Mouse (Mus musculus) G1E-ER4 (cell line): ENCODE measurements around the gene Hist1h3a. TPM values are rescaled to one million over a fixed set of nuclear protein-coding genes. Genes with fewer than 3 reads are reported as not detected.

Source experiments
- GATA1 ChIP-seq: IDR thresholded peaks from one replicate; pipeline ENCODE4 v1.8.0; 2012; ENCODE audit warnings: low read length, inconsistent platforms
- polyA plus RNA-seq: library from polyadenylated mRNA; stranded (reverse); fragments of >175 nt; gene quantifications from 2 replicates; pipeline ENCODE4 v1.2.3, GENCODE M21; 2012

Gene Hist1h3a
- polyA plus RNA-seq, 1 experiment: 3.9 TPM

DNA sequence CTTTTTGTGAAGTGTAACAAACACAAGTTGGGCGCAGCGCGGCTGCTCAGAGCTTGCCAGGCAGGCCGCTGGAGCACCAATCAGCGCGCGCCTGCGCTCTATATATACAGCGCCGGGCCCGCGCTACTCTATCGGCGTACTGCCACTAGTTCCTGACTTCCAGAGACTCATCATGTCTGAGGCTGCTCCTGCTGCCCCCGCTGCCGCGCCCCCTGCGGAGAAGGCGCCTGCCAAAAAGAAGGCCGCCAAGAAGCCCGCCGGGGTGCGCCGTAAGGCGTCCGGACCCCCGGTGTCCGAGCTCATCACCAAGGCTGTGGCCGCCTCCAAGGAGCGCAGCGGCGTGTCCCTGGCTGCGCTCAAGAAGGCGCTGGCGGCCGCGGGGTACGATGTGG, 23.5 kb downstream of the Hist1h3a start, which contains the start of gene Hist1h1c:
Hist1h1c (plus strand) TSS at position 132 of the 392 bp plus-strand sequence.
- TF ChIP-seq GATA1: no peak

DNA sequence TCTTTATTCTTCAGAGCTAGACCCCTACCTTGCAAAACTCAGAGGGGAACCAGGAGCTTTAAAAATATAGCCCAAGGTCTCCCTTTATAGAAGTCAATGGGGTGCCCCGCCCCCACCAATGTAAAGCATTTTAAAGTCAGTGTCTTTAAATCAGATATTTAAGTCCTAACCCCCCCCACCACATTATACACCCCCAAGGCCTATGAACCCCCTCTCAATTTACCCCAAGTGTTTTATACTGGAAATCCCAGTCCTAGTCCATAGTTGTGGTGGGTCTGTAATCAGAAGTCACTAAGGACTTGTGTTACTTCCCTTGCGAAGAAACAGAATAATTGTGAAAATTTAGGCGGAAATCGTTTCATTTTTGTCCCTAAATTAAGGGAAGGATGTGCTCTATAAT, 24.1 kb downstream of the Hist1h3a start:
- no peak for TF ChIP-seq GATA1

DNA sequence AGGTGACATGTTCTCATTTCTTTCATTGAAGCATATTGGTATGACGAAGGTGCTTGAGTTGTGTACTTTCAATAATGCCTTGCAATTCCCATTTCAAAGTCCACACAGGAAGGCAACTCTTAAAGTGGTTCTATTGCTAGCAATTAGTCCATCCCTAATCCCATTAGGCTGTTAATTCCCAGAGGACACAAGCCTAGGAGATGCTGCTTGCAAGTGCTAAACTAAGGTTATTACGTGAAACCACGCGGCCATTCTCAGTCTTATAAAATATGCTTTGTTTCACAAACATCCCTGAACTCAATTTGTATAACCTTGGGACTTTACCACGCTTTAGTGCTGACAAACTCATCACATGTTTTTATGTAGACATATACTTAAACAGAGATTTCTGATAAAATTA, 25.1 kb downstream of the Hist1h3a start:
- no peak for TF ChIP-seq GATA1

DNA sequence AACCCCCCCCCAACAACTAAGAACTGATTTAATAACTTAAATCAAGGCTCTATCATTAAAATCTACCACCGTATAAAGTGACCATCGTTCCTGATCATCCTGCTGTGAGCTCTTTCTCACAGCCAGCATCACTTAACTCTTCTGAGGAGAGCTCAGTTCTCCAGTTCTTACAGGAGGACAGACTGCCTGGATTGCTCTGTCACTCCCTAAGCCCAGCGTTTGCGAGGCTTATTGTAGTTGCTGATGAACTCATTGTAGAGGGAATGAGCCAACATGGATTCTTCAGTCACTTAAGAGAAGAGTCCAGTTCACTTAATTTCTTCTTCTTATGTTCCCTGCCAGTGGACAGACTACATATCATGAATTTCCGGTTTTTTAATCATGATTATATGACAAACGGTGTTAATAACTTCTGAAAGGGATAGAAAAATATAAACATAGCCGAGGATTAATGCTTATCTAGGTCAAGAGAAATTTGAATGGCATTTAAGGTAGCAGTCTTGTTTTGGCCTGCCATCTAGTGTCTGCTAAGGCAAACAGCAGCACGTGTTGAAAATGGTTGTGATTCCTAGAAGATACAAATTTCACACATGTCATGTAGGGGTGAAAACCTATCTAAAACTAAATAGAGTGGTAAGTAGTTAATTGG, 29.9 kb downstream of the Hist1h3a start:
- TF ChIP-seq GATA1: no peak

DNA sequence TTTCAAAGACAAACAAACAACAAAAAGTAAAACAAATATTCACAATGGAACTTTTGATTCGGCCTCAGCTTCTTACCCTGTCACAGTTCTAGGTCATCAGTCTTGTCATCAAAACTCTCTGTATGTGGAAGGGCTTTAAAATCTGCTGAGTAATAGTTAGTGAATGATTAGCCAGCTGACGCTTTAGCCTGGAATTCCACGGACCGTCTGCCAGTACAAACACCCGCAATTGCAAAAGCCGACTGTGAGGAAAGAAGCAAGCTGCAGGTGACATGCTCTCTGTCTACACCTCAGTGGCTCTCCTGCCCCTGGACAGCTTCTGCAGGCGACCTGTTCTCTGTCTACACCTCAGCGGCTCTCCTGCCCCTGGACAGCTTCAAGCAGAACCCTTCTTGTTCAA, 31.7 kb downstream of the Hist1h3a start:
- no peak for TF ChIP-seq GATA1

DNA sequence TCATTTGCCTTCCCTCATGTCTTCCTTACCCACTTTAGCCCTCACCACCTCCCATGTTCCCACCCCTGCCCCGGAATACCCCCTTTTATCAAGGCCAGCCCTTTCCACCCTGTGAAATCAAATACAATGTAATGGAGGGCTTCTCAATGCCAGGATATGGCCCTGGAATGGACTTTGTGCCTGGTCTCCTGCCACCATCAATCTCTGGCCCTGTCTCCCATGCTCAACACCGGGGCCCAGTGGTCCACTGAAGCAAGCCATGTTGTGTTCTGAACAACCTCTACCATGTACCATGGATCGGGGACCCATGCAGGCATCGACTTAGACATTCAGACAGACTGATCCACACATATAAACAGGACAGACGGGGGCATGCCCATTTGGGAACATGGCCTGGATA, 32.5 kb downstream of the Hist1h3a start:
- no peak for TF ChIP-seq GATA1

DNA sequence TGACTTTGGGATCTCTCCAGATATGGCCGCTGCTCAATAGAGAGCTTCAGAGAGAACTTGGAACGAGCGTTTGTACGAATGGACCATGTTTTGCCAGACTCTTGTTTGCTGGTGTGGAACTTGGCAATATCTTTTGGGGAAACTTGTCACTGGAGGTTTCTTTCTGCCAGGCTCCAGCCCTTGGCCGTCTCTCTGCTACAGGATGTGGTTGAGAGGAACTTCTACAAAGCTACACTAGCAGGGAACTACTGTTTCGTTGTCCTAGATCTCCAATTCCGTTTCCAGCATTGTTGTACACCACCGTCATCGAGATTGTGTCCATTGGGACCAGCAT, 33.0 kb downstream of the Hist1h3a start:
- TF ChIP-seq GATA1: no peak

DNA sequence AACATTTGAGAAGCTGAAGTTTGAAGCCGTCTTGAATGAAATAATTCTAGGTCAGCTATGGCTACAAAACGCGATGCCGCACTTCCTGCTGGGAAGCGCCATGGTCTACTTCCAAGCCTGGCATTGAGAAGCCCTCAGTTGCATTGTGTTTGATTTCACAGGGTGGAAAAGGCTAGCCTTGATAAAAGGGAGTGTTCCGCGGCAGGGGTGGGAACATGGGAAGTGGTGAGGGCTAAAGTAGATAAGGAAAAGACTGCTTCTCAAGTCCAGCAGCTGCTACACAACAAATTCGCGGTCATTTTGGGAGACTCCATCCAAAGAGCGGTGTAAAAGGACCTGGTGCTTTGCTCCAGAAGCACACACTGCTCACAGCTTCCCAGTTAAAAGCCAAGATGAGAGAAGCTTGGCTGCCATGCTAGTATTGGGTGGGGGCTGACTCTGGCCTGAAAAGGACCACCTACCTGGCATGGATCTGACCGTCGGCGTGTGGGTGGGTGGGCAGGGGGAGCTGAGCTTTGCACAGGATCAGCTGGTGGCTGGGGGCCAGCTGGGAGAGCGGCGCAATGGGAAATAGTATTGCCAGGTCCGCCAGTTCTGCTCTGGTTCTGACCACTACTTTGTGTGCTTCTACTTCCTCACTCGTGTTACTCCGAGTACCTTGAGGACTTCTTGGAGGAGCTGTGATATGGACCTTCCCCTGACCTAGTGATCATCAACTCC, 33.6 kb downstream of the Hist1h3a start:
- no peak for TF ChIP-seq GATA1

DNA sequence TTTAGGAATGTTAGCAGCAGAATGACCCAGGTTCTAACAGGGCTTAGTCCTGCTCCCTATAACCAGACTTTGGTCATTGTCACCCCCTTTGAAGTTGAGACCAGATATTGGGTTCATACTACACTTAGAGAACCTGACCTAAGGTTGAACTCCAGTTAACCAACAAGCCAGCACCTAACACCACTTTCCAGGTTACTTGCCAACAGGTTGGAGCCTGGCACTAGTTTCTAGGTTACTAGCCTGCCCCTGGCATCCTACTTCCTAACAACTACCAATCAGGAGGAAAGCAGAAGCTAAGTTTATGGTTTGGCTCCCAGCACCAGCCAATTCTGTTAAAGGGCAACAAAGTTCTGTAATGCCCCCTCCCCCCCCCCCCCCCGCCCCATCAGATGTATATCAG, 37.0 kb downstream of the Hist1h3a start:
- TF ChIP-seq GATA1: no peak

DNA sequence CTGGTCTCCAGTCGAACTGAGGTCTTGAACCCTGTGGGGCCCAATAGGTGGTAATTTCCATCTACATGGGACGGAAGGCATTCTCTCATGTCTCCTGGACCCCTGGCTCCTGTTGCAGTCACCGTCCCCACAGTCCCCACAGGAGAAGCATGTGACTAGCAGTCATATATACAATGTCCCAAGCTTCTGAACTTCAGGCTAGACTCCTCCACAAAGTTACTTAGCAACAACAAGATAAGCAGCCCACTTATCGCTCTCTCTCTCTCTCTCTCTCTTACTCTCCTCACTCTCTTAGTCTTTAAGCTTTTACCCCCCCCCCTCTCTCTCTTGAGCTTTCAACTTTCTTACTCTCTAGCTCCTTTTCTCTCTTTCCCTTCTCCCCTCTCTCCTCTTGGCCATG, 37.9 kb downstream of the Hist1h3a start:
- TF ChIP-seq GATA1: no peak

DNA sequence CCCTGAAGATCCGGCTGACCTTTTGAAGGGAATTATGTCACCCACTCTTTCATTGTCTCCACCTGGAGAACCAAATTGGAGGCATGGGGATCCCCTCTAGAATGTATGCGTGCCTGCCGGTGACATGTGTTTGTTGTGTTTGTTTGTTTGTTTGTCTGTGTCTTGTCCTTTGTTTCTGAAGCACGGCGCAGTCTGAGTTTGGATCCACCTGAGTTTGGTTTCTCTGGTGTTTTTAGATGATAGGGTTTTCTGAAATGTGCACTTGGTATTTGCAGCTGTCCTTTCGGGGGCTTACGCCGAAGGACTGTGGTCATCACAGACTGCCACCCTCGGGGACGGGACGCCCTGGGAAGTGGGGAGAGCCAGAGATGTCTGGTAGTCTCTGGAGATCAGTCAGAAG, 45.0 kb downstream of the Hist1h3a start:
- TF ChIP-seq GATA1: no peak

DNA sequence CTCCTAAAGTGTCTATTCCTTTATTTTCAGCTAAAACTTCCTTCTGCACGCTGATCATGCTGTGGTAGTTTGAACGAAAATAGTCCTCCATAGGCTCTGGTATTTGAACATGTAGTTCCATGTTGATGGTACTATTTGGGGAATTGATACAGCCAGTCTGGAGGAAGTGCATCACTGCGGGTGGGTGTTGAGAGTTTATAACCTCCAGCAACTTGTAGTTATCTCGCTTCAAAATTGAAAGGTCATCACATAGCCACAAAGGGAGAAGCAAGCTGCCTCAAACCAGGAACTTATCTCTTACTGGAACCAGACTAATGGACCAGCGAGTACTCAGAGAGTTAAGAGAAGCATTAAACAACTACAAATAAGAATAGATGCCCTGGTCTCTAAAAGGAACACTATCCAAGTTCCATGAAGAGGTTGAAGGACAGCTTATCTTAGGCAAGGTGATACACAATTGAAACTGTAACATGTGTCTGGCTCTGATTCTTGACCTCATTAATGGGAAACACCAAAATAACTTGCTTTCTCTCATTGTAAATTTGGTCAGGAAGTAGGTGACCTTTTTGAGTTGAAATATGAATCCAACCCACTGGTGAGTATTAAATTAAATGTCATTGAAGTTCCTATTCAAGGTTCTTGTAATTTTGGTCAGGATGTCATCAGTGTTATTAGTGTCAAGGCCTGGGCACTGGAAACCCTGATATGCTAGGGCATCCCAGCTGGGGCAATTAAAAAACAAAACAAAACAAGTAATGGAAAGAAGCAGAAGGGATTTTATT, 45.7 kb downstream of the Hist1h3a start:
- no peak for TF ChIP-seq GATA1

Other genes starting within 250 kb of the Hist1h3a start
- gene Hist1h4h, start 231.3 kb downstream of the Hist1h3a start, polyA plus RNA-seq: 18.1 and 20.2 TPM in 2 replicates
- 2,691 and 3,312 TPM in 2 replicates for gene Hist1h2af, start 228.5 kb downstream of the Hist1h3a start, polyA plus RNA-seq
- gene Hist1h3g, start 227.0 kb downstream of the Hist1h3a start, polyA plus RNA-seq: 17.3 and 23.2 TPM in 2 replicates
- gene Hist1h2bh, start 219.0 kb downstream of the Hist1h3a start, polyA plus RNA-seq: 1.7 and 2.5 TPM in 2 replicates
- 5.7 and 6.3 TPM in 2 replicates for gene Hist1h3f, start 218.3 kb downstream of the Hist1h3a start, polyA plus RNA-seq
- 18.7 and 20.6 TPM in 2 replicates for gene Hist1h4f, start 210.7 kb downstream of the Hist1h3a start, polyA plus RNA-seq
- 0.81 and 0.89 TPM in 2 replicates for gene Hist1h1d, start 209.1 kb downstream of the Hist1h3a start, polyA plus RNA-seq
- 11.7 and 13.1 TPM in 2 replicates for gene Hist1h3e, start 200.0 kb downstream of the Hist1h3a start, polyA plus RNA-seq
- gene Hist1h2ae, start 191.2 kb downstream of the Hist1h3a start, polyA plus RNA-seq: 18.2 and 26.0 TPM in 2 replicates
- gene Hist1h2bg, start 191.0 kb downstream of the Hist1h3a start, polyA plus RNA-seq: 21.9 and 32.9 TPM in 2 replicates
- gene Hist1h2bf, start 188.2 kb downstream of the Hist1h3a start, polyA plus RNA-seq: 8.5 and 12.9 TPM in 2 replicates
- gene Hist1h2ad, start 188.0 kb downstream of the Hist1h3a start, polyA plus RNA-seq: 1.8 and 6.5 TPM in 2 replicates
- 3.8 and 4.0 TPM in 2 replicates for gene Hist1h3d, start 186.6 kb downstream of the Hist1h3a start, polyA plus RNA-seq
- 22.9 and 29.6 TPM in 2 replicates for gene Hist1h4d, start 180.8 kb downstream of the Hist1h3a start, polyA plus RNA-seq
- gene Hist1h2be, start 141.3 kb downstream of the Hist1h3a start, polyA plus RNA-seq: 0.92 and 1.2 TPM in 2 replicates
- 5.9 and 7.2 TPM in 2 replicates for gene Hist1h1e, start 139.8 kb downstream of the Hist1h3a start, polyA plus RNA-seq
- gene Hist1h2ac, start 78.4 kb downstream of the Hist1h3a start, polyA plus RNA-seq: 1.0 and 2.0 TPM in 2 replicates
- gene Hist1h2bc, start 78.2 kb downstream of the Hist1h3a start, polyA plus RNA-seq: 16.7 and 25.9 TPM in 2 replicates
- gene Hist1h1t, start 66.6 kb downstream of the Hist1h3a start, polyA plus RNA-seq: not detected in 2 replicates
- gene Hist1h4c, start 63.9 kb downstream of the Hist1h3a start, polyA plus RNA-seq: 4.1 and 4.5 TPM in 2 replicates
- not detected in 2 replicates for gene Hfe, start 51.5 kb downstream of the Hist1h3a start, polyA plus RNA-seq
- 32.4 and 36.9 TPM in 2 replicates for gene Hist1h1c, start 23.6 kb downstream of the Hist1h3a start, polyA plus RNA-seq
- gene Hist1h3c, start 16.8 kb downstream of the Hist1h3a start, polyA plus RNA-seq: 12.2 and 13.4 TPM in 2 replicates
- gene Hist1h2bb, start 15.7 kb downstream of the Hist1h3a start, polyA plus RNA-seq: 6.6 and 10.7 TPM in 2 replicates
- gene Hist1h2ab, start 11.3 kb downstream of the Hist1h3a start, polyA plus RNA-seq: 30.3 and 45.7 TPM in 2 replicates
- 11.4 and 12.4 TPM in 2 replicates for gene Hist1h3b, start 10.1 kb downstream of the Hist1h3a start, polyA plus RNA-seq
- 9.0 and 10.6 TPM in 2 replicates for gene Hist1h4b, start 5.4 kb downstream of the Hist1h3a start, polyA plus RNA-seq
- gene Hist1h4a, start 1.2 kb downstream of the Hist1h3a start, polyA plus RNA-seq: 31.9 and 40.7 TPM in 2 replicates
- 0.33 and 1.8 TPM in 2 replicates for gene Hist1h1a, start 1.3 kb upstream of the Hist1h3a start, polyA plus RNA-seq
- gene Trim38, start 7.5 kb upstream of the Hist1h3a start, polyA plus RNA-seq: not detected in 2 replicates
- not detected in 2 replicates for gene Slc17a2, start 44.6 kb upstream of the Hist1h3a start, polyA plus RNA-seq
- not detected in 2 replicates for gene Slc17a3, start 77.0 kb upstream of the Hist1h3a start, polyA plus RNA-seq
- gene Slc17a1, start 105.4 kb upstream of the Hist1h3a start, polyA plus RNA-seq: not detected in 2 replicates
- not detected in 2 replicates for gene Slc17a4, start 152.6 kb upstream of the Hist1h3a start, polyA plus RNA-seq
- gene Hist1h2ba, start 171.8 kb upstream of the Hist1h3a start, polyA plus RNA-seq: not detected in 2 replicates
- gene Hist1h2aa, start 172.1 kb upstream of the Hist1h3a start, polyA plus RNA-seq: not detected in 2 replicates
- not detected in 2 replicates for gene Scgn, start 228.8 kb upstream of the Hist1h3a start, polyA plus RNA-seq